Mouse (Mus musculus): Measurements from ENCODE around the gene Lmo2. TPM values are rescaled to one million over a fixed set of nuclear protein-coding genes. Genes with fewer than 3 reads are reported as not detected.

The Lmo2 gene
- total and polyA plus RNA-seq, 3 experiments = 19.1 to 31.8 (median 24.0) TPM

DNA sequence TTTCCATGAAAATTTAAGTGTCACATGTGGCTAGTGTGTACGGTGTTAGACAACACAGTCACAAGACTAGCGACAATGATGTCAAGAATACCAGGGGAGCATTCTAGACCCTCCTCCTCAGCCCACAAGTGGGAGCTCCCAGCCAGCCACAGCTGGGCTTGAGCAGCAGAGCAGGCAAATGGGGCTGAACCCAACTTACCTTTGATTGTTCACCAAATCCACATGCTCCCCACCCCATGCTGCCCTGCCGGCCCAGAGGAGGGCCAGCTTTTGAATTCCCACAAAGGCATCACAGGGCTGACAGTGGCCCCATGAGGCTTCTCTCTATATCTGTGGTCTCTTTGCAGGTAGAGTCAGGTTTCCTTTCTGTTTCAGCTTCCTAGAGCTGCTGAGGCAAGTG, 16.7 kb upstream of the Lmo2 start:
- DNase-seq = no peak

- DNase-seq = no peak
Observed at GRCm38 (mm10) chr2:103944859-103945258, 12.9 kb upstream of the Lmo2 start.

DNA sequence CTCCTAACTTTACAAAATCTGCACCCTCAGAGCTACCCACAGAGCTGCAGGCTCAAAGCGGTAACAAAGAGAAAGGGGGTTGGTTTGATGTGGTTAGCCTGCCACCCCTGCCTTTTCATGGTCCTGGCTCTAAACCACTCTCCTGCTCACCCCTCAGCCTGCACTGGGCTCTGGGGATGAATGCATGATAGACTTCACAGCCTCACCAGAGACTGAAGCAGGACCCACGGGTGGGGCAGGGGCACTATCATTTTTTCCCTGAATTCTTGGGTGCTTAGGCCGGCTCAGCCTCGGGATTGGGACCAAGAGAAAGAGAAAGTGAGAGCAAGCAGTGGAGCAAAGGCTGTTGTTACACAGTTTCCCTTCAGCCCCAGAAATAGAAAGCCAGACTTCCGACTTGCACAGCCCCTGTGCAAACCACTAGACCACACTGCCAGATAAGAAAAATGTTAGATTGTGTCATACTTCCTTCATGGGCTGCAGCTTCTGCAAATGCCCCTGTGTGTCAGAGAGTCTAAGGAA, 12.2 kb upstream of the Lmo2 start:
- DNase-seq = peak; percentile 17

GRCm38 (mm10) chr2:103946892-103947291, 10.9 kb upstream of the Lmo2 start:
- no peak for DNase-seq

DNA sequence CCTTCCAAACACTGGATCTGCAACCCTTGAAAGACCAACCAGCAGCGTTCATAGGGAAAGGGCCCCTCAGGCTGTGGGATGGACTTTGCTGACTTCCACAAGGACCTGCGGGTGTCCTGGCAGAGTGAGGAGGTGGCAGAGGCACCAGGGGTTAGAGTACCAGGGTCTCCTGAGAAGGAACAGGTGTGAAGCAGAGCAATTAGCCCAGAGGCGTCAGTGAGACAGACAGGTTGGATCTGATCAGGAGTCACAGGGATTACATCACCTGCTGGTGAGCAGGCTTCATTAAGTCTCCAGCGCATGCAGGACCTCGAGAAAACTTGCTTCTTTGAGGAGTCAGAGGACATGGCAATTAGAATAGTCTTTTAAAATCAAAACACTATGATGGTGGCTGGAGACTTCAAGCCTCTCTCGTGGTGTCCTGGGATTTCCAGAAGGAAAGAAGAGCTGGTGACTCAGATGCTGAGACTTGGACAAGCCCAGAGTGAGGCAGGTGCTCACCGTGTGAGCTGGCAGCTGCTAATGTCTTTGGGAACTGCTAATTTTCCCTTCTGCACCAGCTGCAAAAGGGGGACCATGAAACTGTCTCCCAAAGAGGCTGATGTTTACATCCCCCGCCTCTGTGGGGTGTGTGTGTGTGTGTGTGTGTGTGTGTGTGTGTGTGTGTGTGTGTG, 9.7 kb upstream of the Lmo2 start:
- no peak for DNase-seq

- no peak for DNase-seq
Observed at GRCm38 (mm10) chr2:103953050-103953835, 4.5 kb upstream of the Lmo2 start.

DNA sequence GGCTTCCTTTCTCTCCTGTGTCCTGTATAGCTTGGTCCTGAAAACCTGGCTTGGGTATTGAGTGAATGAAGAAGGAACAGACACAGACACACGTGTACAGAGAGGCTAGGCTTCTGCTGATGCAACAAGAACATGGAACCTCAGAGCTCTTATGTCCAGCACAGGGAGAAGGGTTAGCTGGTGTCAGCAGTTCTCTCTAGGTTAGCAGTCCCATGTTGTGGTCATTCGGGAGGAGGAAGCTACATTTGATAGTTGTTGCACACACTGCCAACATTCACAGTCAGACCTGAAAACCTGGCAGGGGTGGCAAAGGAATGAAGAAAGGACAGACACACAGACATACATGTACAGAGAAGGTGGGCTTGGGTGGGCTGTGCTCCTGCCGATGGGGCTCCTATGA, 2.1 kb upstream of the Lmo2 start:
- no peak for DNase-seq

GRCm38 (mm10) chr2:103956867-103957266, 919 bp upstream of the Lmo2 start:
- DNase-seq = no peak

DNA sequence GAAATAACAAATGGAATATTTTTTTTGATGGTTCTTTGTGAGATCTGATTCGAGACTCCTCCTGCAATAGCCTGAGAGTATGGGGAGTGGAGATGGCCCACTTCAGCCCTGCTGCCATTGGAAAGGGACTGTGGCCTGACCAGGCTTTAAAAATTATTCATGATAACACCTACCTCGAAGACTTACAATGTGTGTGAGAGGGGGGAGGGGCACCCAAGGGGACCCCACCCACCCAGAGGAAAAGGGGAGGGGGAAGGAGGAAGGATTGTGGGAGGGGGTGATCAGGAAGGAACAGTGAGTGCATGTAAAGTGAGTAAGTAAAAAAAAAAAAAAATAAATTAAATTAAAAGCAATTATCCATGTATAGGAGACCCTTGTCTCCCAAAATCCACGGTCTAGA, 848 bp downstream of the Lmo2 start:
- no peak for DNase-seq

GRCm38 (mm10) chr2:103959066-103959465, 1.3 kb downstream of the Lmo2 start:
- DNase-seq = no peak

GRCm38 (mm10) chr2:103959574-103959973, 1.8 kb downstream of the Lmo2 start:
- no peak for DNase-seq

DNA sequence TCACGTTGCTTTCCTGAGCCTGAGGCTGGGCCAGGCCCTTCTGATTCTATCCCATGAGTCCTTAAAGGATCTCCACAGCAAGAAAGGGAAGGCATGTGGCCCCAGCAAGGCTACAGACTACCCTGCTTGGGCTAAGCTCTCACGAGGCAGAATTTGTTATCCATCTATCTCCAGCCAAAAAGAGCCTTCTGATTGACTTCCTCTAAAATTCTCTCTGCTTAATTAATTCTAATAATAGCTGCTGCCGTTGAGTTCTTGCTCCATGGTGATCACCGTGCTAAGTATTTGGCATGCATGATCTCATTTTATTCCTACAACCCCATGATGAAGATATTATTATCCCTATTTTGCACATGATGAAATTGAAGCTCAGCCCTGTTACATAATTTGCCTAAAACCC, 4.6 kb downstream of the Lmo2 start:
- DNase-seq = no peak

DNA sequence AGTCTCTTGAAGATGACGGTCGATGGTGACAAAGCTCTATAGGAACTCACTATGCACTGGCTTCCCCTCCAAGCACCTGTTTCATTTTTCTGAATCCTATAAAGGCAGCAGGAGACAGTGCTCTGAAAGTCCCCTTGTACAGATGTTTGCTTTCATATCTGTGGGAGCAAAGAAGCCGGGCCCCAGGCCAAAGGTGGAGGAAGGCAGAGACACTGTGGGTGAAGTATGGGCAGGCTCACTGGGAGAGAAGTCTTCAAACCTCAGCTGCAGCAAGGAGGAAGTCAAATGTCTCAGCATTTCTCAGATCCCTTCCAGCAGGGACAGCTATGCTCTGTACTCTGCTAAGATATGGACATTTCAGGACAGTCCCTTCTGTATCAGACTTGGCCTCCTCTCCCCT, 7.6 kb downstream of the Lmo2 start:
- no peak for DNase-seq

DNA sequence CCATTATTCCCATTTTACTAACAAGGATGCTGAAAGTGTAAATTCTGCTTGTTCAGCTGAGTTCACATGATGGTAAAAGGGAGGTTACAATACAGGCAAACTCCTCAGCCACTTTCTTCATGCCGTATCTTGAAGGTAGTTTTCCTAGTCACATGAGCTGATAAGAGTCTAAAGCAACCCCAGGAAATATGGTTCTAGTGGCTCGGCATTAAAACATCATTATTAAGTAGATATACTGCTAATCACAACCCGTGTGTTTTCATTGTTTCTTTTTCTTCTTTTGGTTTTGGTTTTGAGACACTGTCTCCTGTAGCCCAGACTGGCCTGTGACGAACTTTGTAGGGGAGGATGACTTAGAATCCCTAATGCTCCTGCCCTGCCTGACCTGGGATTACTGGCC, 10.4 kb downstream of the Lmo2 start:
- no peak for DNase-seq

DNA sequence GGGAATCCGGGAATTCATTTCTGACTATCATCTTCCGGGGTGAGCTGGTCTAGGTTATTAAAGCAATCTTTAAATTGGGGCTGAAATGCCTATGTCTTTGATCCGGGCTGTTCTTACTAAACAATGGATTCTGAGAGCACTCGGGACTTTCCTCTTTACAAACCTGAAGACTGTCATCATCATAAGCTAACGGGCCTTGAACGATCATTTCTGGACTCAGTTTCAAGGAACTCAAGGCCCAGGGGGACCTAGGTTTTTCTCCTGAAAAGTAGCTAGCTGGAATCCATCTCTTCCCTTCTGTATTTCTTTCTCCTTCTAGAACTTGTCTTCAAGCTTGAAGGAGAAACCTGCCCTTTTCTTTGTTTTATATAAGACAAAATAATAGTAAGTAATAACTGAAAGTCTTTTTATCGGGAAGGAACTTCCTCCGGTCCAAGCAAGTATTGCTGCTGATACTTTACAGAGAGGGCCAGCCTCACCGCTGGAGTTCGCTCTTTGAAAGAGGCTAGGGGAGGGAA, 11.2 kb downstream of the Lmo2 start:
- DNase-seq = no peak

DNA sequence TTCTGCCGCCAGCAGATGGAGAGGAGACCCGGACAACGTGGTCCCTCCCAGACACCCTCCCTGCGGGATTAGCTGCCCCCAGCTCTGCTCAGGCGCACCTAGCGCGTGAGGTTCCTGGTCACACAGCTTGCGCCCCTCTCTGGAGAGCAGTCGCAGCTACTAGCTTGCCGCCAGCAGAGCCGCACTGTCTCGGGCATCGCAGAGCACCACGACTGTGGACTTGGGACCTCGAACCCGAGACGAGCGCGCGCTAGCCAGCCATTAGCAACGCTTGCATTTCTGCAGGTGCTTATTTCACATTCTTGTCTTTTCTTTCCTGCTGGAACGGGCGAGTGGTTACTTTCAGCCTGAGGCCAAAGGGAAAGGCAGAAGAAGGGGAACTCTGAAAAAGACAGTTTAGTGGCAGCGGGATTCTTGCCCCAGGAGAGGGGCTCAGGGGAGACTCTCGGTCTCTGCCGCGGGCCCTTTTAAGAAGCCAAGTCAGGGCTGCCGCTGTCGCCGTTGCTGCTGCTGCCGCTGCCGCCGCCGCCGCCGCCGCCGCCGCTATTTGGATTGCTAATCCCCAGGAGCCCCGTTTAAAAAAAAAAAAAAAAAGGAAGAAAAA, 11.8 kb downstream of the Lmo2 start:
- DNase-seq = peak; percentile 77

DNA sequence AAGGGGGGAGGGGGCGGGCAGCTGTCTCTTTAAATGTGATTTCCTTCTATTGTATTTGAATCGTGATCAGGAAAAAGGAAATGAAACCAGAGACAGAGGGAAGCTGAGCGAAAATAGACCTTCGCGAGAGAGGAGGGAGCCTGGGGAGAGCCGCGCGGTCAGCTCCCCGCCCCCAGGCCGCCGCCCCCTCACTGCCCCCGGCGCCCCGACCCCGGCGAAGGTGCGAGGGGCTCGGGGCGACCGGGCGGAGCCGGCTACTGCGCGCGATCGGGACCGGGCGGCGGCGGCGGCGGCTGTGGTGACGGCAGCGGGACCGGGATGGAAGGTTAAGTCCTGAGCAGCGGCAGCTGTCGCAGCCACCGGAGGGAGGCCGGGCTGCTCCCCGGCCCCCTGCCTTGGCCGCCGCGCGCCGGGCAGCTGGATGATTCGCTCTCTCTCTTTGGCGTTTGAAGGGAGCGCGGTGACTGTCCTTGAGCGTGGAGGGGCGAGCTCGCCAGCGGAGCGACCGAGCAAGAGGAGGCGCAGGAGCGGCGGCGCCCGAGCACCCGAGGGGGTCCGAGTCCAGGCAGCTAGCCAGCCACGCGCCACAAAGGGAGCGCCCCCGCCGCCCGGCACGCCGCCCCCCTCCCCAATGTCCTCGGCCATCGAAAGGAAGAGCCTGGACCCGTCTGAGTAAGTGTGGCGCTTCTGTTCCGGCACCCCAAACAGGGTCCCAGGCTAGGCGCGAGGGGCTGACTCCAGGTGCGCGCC, 12.4 kb downstream of the Lmo2 start:
- peak; percentile 86 for DNase-seq

DNA sequence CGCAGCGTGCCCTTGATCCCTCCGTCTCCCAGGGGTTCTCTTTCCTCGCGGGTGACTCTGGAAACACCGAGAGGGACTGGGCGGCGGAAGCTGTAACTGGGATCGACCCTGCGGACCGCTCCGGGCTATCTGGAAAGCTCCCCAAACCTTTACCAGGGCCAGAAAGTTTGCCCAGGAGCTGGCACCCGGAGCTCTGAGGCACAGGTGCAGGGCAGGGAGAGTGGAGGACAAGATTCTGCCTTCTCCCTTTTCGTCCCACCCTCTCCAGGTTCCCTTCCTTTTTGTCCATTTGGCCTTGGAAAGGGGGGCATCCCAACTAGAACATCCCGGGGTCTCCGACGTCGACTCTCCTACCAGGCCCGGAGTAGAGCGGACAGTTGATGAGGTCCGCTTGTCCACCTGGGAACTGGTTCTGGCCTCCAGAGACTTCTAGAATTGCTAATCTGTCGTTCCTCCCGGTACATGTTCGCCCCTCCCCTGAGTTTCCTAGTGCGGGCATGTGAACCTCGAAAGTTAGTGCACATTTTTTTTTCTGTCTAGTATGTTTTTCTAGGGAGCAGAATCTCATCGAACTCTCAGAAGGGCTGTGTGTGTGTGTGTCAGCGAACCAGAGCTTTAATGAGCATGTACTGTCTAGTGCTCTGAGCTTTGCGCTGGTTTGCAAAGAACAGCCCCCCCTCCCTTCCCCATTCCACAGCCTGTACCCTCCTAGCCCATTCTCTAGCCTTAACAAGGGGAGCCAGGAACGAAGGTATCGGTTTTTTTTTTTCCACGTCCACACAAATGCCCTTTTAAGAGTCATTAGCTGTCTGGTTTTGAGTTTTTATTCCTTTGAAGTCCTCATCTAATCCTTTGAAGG, 13.2 kb downstream of the Lmo2 start:
- peak; percentile 29 for DNase-seq

DNA sequence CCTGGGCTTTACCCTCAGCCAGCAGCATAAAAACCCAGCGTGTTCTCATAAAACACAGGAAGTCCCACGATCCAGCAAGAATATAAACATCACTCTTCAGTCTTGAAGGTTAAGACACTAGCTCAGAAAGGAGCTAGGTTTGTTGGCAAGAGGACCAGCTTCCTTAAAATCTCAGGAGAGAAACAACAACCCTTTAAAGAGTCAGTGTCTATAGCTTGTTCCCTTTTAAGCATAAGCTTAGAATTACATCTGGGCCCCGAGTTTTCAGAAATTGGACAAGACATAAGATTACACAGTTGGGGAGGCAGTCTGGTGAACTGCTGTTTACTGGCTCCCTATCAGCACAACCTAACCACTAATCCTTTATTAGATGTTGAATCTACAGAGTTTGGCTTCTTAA, 14.1 kb downstream of the Lmo2 start:
- no peak for DNase-seq

GRCm38 (mm10) chr2:103975904-103976303, 18.1 kb downstream of the Lmo2 start:
- DNase-seq = no peak

- no peak for DNase-seq
Observed at GRCm38 (mm10) chr2:103977216-103977615, 19.4 kb downstream of the Lmo2 start.
